In the genomic region with DNA sequence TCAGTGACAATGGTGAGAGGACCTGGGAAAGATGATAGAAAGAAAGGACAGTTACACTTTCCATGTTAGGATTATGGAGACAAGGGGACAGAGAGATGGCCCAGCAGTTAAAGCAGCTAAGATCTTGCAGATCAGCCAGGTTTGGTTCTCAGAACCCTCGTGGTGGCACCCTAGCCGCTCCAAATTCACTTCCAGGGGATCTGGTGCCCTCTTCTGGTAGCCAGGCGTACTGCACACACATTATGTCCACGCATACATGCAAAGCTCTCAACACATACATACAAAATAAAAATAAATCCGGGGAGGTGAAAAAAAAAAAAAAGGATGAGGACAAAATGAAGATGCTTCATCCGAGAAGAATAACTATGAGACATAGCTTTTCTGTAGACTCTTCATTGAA, we compare ENCODE assay signal across 9 mouse cellular contexts. TPM values are rescaled to one million over a fixed set of nuclear protein-coding genes. Genes with fewer than 3 reads are reported as not detected.
DNase-seq lines count a peak whose midpoint lies in the region; ATAC-seq and TF ChIP-seq lines count a peak whose summit lies in the region.
"Had no signal": no experiment of that assay in that cellular context is flagged by ENCODE, and none has a peak within 500 bp of the region (broad histone marks: within the 10 kb centered on the region; RNA-seq: fewer than 3 reads in every experiment).

No protein-coding gene starts in this region.

- no peak for TF ChIP-seq POLR2A in MEL (IDR thresholded peaks at IDR 0.05; ENCODE audit: control insufficient read depth in 1 of 2, insufficient read depth in 1 of 2, low read depth in 1 of 2, low read length in 2 of 2, poor library complexity in 1 of 2)

- peak; percentile 38 for TF ChIP-seq RAD21 in MEL (IDR thresholded peaks at IDR 0.05; ENCODE audit: low read depth, low read length)

- WGBS in hindbrain, embryonic 10.5 days = 64% methylated on average over 6 of the region's 6 CpGs
- WGBS in hindbrain, embryonic 14.5 days = 69% methylated on average over 6 of the region's 6 CpGs

- no peak overlapping the region for H3K4me2 ChIP-seq in hindbrain, embryonic 14.5 days (replicated peaks)
- H3K4me2 ChIP-seq: embryonic facial prominence, embryonic 13.5 days had no signal

- H3K27me3 ChIP-seq in hindbrain, embryonic 10.5 days (ENCODE audit: insufficient read depth, poor library complexity, severe bottlenecking) = no peaks in the 10 kb centered on the region
- H3K27me3 ChIP-seq in hindbrain, embryonic 14.5 days (ENCODE audit: control insufficient read depth, insufficient read depth, low read length) = no peaks in the 10 kb centered on the region
- H3K27me3 ChIP-seq in MEL (ENCODE audit: control insufficient read depth in 1 of 2, insufficient read depth in 2 of 2, low read length in 2 of 2) = no peaks in the 10 kb centered on the region
- H3K27me3 ChIP-seq: embryonic facial prominence, embryonic 13.5 days had no signal

- peak; percentile 52 to 66 (median 64) for TF ChIP-seq CTCF in MEL (IDR thresholded peaks at IDR 0.05 in 2 of 3, conservative IDR thresholded peaks at IDR 0.05 in 1 of 3; ENCODE audit: control insufficient read depth in 1 of 3, insufficient read depth in 1 of 3, low read depth in 2 of 3, low read length in 3 of 3, poor library complexity in 1 of 3, severe bottlenecking in 1 of 3)

- no peaks in the 10 kb centered on the region for H3K36me3 ChIP-seq in hindbrain, embryonic 10.5 days
- H3K36me3 ChIP-seq in hindbrain, embryonic 14.5 days (replicated peaks; ENCODE audit: control insufficient read depth, insufficient read depth) = no peaks in the 10 kb centered on the region
- no peaks in the 10 kb centered on the region for H3K36me3 ChIP-seq in MEL (ENCODE audit: control insufficient read depth in 1 of 2, insufficient read depth in 2 of 2, low read length in 2 of 2)
- H3K36me3 ChIP-seq: embryonic facial prominence, embryonic 13.5 days had no signal

- no peak overlapping the region for H3K27ac ChIP-seq in hindbrain, embryonic 10.5 days
- no peak overlapping the region for H3K27ac ChIP-seq in hindbrain, embryonic 14.5 days
- no peak overlapping the region for H3K27ac ChIP-seq in MEL (ENCODE audit: control insufficient read depth, low read depth, low read length)
- H3K27ac ChIP-seq: embryonic facial prominence, embryonic 13.5 days had no signal

- H3K9me3 ChIP-seq in hindbrain, embryonic 10.5 days = no peaks in the 10 kb centered on the region
- no peaks in the 10 kb centered on the region for H3K9me3 ChIP-seq in hindbrain, embryonic 14.5 days (ENCODE audit: control insufficient read depth, low read length)
- H3K9me3 ChIP-seq in MEL (replicated peaks; ENCODE audit: insufficient read depth, low read length) = no peaks in the 10 kb centered on the region
- H3K9me3 ChIP-seq: embryonic facial prominence, embryonic 13.5 days had no signal

- peak; percentile 29 for DNase-seq in hindbrain, embryonic 10.5 days (ENCODE audit: low spot score)
- DNase-seq in hindbrain, embryonic 14.5 days (ENCODE audit: low spot score) = no peak
- DNase-seq in 3T3-L1 (ENCODE audit: low read depth, low spot score) (peak; percentile 33), MEL (ENCODE audit: low read depth, low spot score) (peak; percentile 47)
- DNase-seq in kidney, postnatal 36 days = peak; percentile 13 to 44
- peak; percentile 8 to 10 for DNase-seq in thymus, postnatal 36 days
- no peak for DNase-seq in gastrocnemius, postnatal 14 days

- intact Hi-C loops in gastrocnemius, postnatal 14 days (cut with DNase I; ENCODE audit: low total_unique reads) = no loop called here

- TF ChIP-seq EP300 in MEL (IDR thresholded peaks at IDR 0.05; ENCODE audit: low read depth in 1 of 2, low read length in 2 of 2) = no peak

- H3K4me3 ChIP-seq in hindbrain, embryonic 10.5 days = no peak overlapping the region
- H3K4me3 ChIP-seq in hindbrain, embryonic 14.5 days (replicated peaks; ENCODE audit: low read length) = no peak overlapping the region
- H3K4me3 ChIP-seq in MEL (ENCODE audit: control insufficient read depth in 1 of 2, insufficient read depth in 1 of 2, low read depth in 2 of 2, low read length in 2 of 2) = no peak overlapping the region
- H3K4me3 ChIP-seq: embryonic facial prominence, embryonic 13.5 days had no signal

- 0 out of 2 replicates have a peak, but pooled peaks cover 6% of the 10 kb centered on the region for H3K4me1 ChIP-seq in hindbrain, embryonic 10.5 days (replicated peaks)
- 0 out of 2 replicates have a peak, but pooled peaks cover 2% of the 10 kb centered on the region for H3K4me1 ChIP-seq in hindbrain, embryonic 14.5 days (replicated peaks; ENCODE audit: control insufficient read depth, insufficient read depth, low read length)
- H3K4me1 ChIP-seq in MEL (ENCODE audit: control insufficient read depth in 1 of 2, insufficient read depth in 2 of 2, low read length in 2 of 2) = no peaks in the 10 kb centered on the region

- no peak overlapping the region for H3K9ac ChIP-seq in hindbrain, embryonic 14.5 days
- H3K9ac ChIP-seq in MEL (ENCODE audit: control insufficient read depth, low read depth, low read length, poor library complexity, severe bottlenecking) = no peak overlapping the region
- H3K9ac ChIP-seq: embryonic facial prominence, embryonic 13.5 days had no signal

- ATAC-seq in hindbrain, embryonic 14.5 days (ENCODE audit: low FRiP score) = no peak
- ATAC-seq in megakaryocyte-erythroid progenitor cell, adult 5-6 weeks (replicated peaks; ENCODE audit: low FRiP score, low TSS enrichment, poor library complexity, severe bottlenecking) = no peak; the same call in 1 of the 2 replicates

- H3K79me2 ChIP-seq in MEL (ENCODE audit: control insufficient read depth, insufficient read depth, low read length, poor library complexity) = no peaks in the 10 kb centered on the region

TF ChIP-seq in MEL, 35 proteins besides CTCF, POLR2A, EP300 and RAD21:
- TF ChIP-seq ELF1 (IDR thresholded peaks at IDR 0.05; ENCODE audit: low read depth, low read length) = no peak
- TF ChIP-seq SMC3 (IDR thresholded peaks at IDR 0.05; ENCODE audit: low read depth, low read length) = peak; percentile 38; the same call in 1 of the 2 replicates
TF ChIP-seq in MEL: peak in this region for 1.

RNA-seq across cellular contexts. Expression of gene Etnppl, which starts 40.6 kb away (rescaled TPM):
- polyA plus RNA-seq in hindbrain, embryonic 10.5 days (2016; fragmentation: Nextera tagmentation; extraction: Ambion mirVana) = 0.05 TPM in 1 of 2 replicates, not detected in the other
- polyA plus RNA-seq in hindbrain, embryonic 14.5 days (2014; fragmentation: Nextera tagmentation; extraction: Ambion mirVana) = 0.08 TPM in 1 of 2 replicates, not detected in the other
- not detected in 2 replicates for total RNA-seq in MEL (2012; rRNA removed)
- polyA plus RNA-seq in MEL (2012; ENCODE audit: insufficient read depth in 1 of 2, insufficient read length in 2 of 2, low read depth in 1 of 2, low replicate concordance in 2 of 2, missing spikeins in 1 of 2) = not detected
- total RNA-seq in gastrocnemius, postnatal 14 days (2021) = not detected
- not detected in 2 replicates for total RNA-seq in megakaryocyte-erythroid progenitor cell, adult 5-6 weeks (2014; fragmentation: Nextera tagmentation)
- total RNA-seq in megakaryocyte-erythroid progenitor cell, adult 5-6 weeks (2017) = not detected in 2 replicates
- polyA plus RNA-seq: embryonic facial prominence, embryonic 13.5 days had no signal

Comparison
In these comparisons a context has a peak if more than half of its experiments do, and no peak if none do; other contexts are left out.
1. DNase-seq: peak in hindbrain, embryonic 10.5 days (single experiment), 3T3-L1 (single experiment), MEL (single experiment), kidney, postnatal 36 days (2 of 2) and thymus, postnatal 36 days (2 of 2); none in hindbrain, embryonic 14.5 days (single experiment) and gastrocnemius, postnatal 14 days (single experiment).